Mouse (Mus musculus) myocyte (in vitro differentiated cells): Measurements from ENCODE around the gene Iqcn. TPM values are rescaled to one million over a fixed set of nuclear protein-coding genes. Genes with fewer than 3 reads are reported as not detected.

Experiments
- H3K27me3 ChIP-seq: one replicate; pipeline ENCODE4 v1.6.1; 2011; ENCODE audit not compliant: control insufficient read depth, insufficient read depth, insufficient read length
- H3K36me3 ChIP-seq: one replicate; pipeline ENCODE4 v1.6.1; 2011; ENCODE audit not compliant: control insufficient read depth, insufficient read depth
- H3K4me2 ChIP-seq: one replicate; pipeline ENCODE4 v1.6.1; 2011; ENCODE audit warnings: low read depth, control low read depth
- H3K4me3 ChIP-seq: one replicate; pipeline ENCODE4 v1.5.1; 2011; ENCODE audit warnings: mild to moderate bottlenecking, control low read depth, moderate library complexity
- H3K79me2 ChIP-seq: one replicate; pipeline ENCODE4 v1.6.1; 2011; ENCODE audit not compliant: control insufficient read depth, insufficient read depth
- H3ac ChIP-seq: one replicate; pipeline ENCODE4 v1.6.1; 2011; ENCODE audit not compliant: control insufficient read depth, insufficient read length
- CEBPB ChIP-seq: IDR thresholded peaks from 2 replicates; pipeline ENCODE4 v1.6.1; 2011; ENCODE audit warnings: mild to moderate bottlenecking, moderate library complexity; ENCODE audit not compliant: poor library complexity, insufficient read depth, severe bottlenecking
- E2F4 ChIP-seq: IDR thresholded peaks from one replicate; pipeline ENCODE4 v1.6.1; 2011; ENCODE audit warnings: mild to moderate bottlenecking, control low read depth, moderate library complexity; ENCODE audit not compliant: insufficient read depth
- MAX ChIP-seq: IDR thresholded peaks from one replicate; pipeline ENCODE4 v1.6.1; 2011; ENCODE audit warnings: low read depth, mild to moderate bottlenecking, control low read depth
- MYOD1 ChIP-seq, 3 experiments: IDR thresholded peaks; one replicate each; pipeline ENCODE4 v1.6.1; 2011; ENCODE audit warnings: control low read depth in 2 of 3, low read depth in 2 of 3, mild to moderate bottlenecking in 2 of 3, moderate library complexity in 1 of 3; ENCODE audit not compliant: insufficient read length in 2 of 3, control insufficient read depth in 1 of 3
- MYOG ChIP-seq, 3 experiments: IDR thresholded peaks; one replicate each; pipeline ENCODE4 v1.6.1; 2011; ENCODE audit warnings: control low read depth in 2 of 3, low read depth in 2 of 3, mild to moderate bottlenecking in 2 of 3; ENCODE audit not compliant: insufficient read length in 2 of 3, control insufficient read depth in 1 of 3, insufficient read depth in 1 of 3
- POLR2A ChIP-seq: IDR thresholded peaks from one replicate; pipeline ENCODE4 v1.6.1; 2011; ENCODE audit warnings: low read depth, mild to moderate bottlenecking, control low read depth, moderate library complexity; ENCODE audit not compliant: insufficient read length
- POLR2AphosphoS2 ChIP-seq: IDR thresholded peaks from one replicate; pipeline ENCODE4 v1.6.1; 2011; ENCODE audit warnings: low read depth, control low read depth; ENCODE audit not compliant: insufficient read length
- REST ChIP-seq: IDR thresholded peaks from one replicate; pipeline ENCODE4 v1.6.1; 2011; ENCODE audit warnings: mild to moderate bottlenecking, control low read depth, moderate library complexity; ENCODE audit not compliant: insufficient read depth, insufficient read length
- SRF ChIP-seq: IDR thresholded peaks from one replicate; pipeline ENCODE4 v1.6.1; 2011; ENCODE audit warnings: low read depth; ENCODE audit not compliant: control insufficient read depth, insufficient read length
- TCF12 ChIP-seq: IDR thresholded peaks from one replicate; pipeline ENCODE4 v1.6.1; 2011; ENCODE audit warnings: mild to moderate bottlenecking, control low read depth; ENCODE audit not compliant: poor library complexity, insufficient read depth, severe bottlenecking
- TCF3 ChIP-seq: IDR thresholded peaks from one replicate; pipeline ENCODE4 v1.6.1; 2011; ENCODE audit warnings: low read depth, control low read depth; ENCODE audit not compliant: insufficient read length
- USF1 ChIP-seq: IDR thresholded peaks from one replicate; pipeline ENCODE4 v1.6.1; 2011; ENCODE audit warnings: low read depth, mild to moderate bottlenecking, control low read depth, moderate library complexity
- polyA plus RNA-seq: library from polyadenylated mRNA; unstranded; fragments of >200 nt; fragmentation: generic; extraction: Trizol; gene quantifications from one replicate; pipeline ENCODE4 v1.2.1, GENCODE M21; 2012; ENCODE audit warnings: missing spikeins

Gene Iqcn
- polyA plus RNA-seq, 1 experiment = 0.02 TPM

DNA sequence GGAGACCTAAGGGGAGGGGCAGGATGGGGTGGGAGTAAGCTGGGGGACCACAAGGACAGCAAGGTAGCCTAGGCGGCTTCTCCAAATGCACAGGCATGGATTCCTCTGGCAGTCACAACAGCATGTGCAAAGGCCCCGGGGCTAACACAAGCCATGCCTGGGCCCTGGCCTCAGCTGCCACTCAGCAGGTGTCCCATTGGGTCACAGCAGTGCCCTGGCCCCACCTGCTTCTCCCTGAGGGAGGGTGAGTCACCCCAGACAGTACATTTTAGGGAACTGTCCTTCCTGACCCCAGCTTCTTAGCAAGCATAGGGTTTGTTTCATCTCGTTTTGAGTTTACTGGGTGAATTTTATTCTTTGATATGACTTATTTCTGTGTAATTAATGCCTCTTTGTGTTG, 20.6 kb upstream of the Iqcn start:
- no peaks in the 10 kb centered on the region for H3K79me2 ChIP-seq
- H3K4me3 ChIP-seq = no peak overlapping the region
- TF ChIP-seq USF1 = no peak
- peak; percentile 17 to 97 (median 96) for TF ChIP-seq MYOG (IDR thresholded peaks at IDR 0.05; ENCODE audit: control insufficient read depth in 1 of 3, insufficient read depth in 1 of 3, insufficient read length in 2 of 3, low read depth in 2 of 3)
- TF ChIP-seq TCF12 = peak; percentile 62
- no peak for TF ChIP-seq E2F4
- peak in 2 of 3 experiments; percentile 93 to 98 for TF ChIP-seq MYOD1 (IDR thresholded peaks at IDR 0.05; ENCODE audit: control insufficient read depth in 1 of 3, insufficient read length in 2 of 3, low read depth in 2 of 3)
- TF ChIP-seq TCF3 = peak; percentile 89

DNA sequence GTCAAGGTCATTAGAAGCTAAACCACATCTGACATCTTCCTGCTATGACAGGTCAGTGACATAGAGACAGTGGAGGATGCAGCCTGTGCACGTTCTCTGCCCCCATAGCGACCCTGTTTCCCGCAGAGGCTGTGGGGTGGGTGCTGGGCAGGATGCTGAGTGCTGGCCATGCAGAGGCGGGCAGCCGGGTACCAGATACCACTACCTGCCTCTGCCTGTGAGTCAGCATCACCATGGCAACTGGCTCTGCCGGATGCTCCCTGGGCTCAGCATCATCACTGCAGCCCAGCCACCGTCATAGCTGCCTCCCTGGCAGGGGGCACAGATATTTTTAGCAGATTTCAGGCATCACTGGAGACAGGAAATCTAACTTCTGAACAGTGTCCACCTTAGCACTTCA, 19.0 kb upstream of the Iqcn start:
- Histone ChIP-seq H3K4me3 (no peak overlapping the region), H3K4me2 (no peak overlapping the region), H3ac (no peak overlapping the region), H3K79me2 (no peaks in the 10 kb centered on the region), H3K36me3 (no peaks in the 10 kb centered on the region), H3K27me3 (no peaks in the 10 kb centered on the region)
- no peak for TF ChIP-seq REST
- TF ChIP-seq E2F4 = no peak
- TF ChIP-seq MYOG (IDR thresholded peaks at IDR 0.05; ENCODE audit: control insufficient read depth in 1 of 3, insufficient read depth in 1 of 3, insufficient read length in 2 of 3, low read depth in 2 of 3) = no peak
- no peak for TF ChIP-seq TCF3
- no peak for TF ChIP-seq POLR2A
- TF ChIP-seq MYOD1 (IDR thresholded peaks at IDR 0.05; ENCODE audit: control insufficient read depth in 1 of 3, insufficient read length in 2 of 3, low read depth in 2 of 3) = no peak
- TF ChIP-seq USF1 = no peak
- TF ChIP-seq CEBPB = no peak
- TF ChIP-seq POLR2AphosphoS2 = no peak
- no peak for TF ChIP-seq TCF12
- TF ChIP-seq SRF = no peak
- TF ChIP-seq MAX = no peak

More for the DNA sequence above, 20.6 kb upstream of the Iqcn start:
- Histone ChIP-seq H3K36me3 (no peaks in the 10 kb centered on the region), H3K4me2 (peak overlapping the region; percentile 66), H3ac (no peak overlapping the region), H3K27me3 (no peaks in the 10 kb centered on the region)

DNA sequence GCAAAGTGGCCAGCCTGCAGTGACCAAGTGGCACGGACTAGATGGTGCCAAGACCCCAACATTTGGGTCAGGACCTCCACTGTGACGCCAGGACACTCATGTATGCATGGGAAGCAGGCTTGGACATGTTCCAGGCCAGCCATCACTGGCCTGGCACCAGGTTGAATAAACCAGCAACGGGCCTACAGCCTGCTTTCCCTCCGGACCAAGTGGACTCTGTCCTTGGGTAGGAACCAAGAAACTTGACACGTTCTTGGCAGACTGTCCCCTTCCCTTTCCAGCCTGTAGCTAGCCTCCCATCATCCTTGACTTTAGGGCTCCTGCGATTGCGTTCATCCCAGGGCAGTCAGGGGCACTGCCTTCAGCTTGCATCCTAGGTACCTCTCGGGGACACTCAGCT, 15.7 kb upstream of the Iqcn start:
- TF ChIP-seq MAX (no peak), USF1 (no peak), TCF3 (no peak), POLR2A (no peak), SRF (no peak), POLR2AphosphoS2 (no peak), MYOD1 (IDR thresholded peaks at IDR 0.05; ENCODE audit: control insufficient read depth in 1 of 3, insufficient read length in 2 of 3, low read depth in 2 of 3) (no peak), TCF12 (no peak), CEBPB (no peak), E2F4 (no peak), REST (no peak)
- Histone ChIP-seq H3K4me3 (no peak overlapping the region), H3ac (no peak overlapping the region), H3K27me3 (no peaks in the 10 kb centered on the region), H3K36me3 (no peaks in the 10 kb centered on the region), H3K4me2 (no peak overlapping the region), H3K79me2 (no peaks in the 10 kb centered on the region)

DNA sequence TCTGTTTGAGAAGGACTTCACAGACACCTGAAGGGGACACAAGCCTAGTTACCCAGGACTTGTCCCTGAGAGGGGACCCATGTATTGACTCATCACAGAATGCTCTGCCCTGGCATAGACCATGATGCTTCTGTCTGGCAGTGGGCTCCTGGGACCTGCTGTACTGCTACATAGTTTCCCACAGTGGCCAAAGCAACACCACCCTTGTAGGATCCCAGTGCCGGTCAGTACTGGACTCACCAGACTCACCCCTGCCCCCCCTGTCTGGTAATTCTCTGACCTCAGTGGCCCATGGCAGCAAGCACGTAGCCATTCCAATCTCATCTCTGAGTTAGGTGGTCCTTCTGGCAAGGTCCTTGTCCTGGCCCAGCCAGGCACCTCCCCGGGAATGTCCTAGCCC, 15.1 kb upstream of the Iqcn start:
- Histone ChIP-seq H3K4me2 (no peak overlapping the region), H3ac (no peak overlapping the region), H3K27me3 (no peaks in the 10 kb centered on the region), H3K79me2 (no peaks in the 10 kb centered on the region), H3K36me3 (no peaks in the 10 kb centered on the region), H3K4me3 (no peak overlapping the region)
- TF ChIP-seq MYOD1 (IDR thresholded peaks at IDR 0.05; ENCODE audit: control insufficient read depth in 1 of 3, insufficient read length in 2 of 3, low read depth in 2 of 3) (no peak), TCF12 (no peak), POLR2A (no peak), TCF3 (no peak), E2F4 (no peak), SRF (no peak), REST (no peak), USF1 (no peak), MYOG (IDR thresholded peaks at IDR 0.05; ENCODE audit: control insufficient read depth in 1 of 3, insufficient read depth in 1 of 3, insufficient read length in 2 of 3, low read depth in 2 of 3) (no peak), CEBPB (no peak), MAX (no peak), POLR2AphosphoS2 (no peak)

DNA sequence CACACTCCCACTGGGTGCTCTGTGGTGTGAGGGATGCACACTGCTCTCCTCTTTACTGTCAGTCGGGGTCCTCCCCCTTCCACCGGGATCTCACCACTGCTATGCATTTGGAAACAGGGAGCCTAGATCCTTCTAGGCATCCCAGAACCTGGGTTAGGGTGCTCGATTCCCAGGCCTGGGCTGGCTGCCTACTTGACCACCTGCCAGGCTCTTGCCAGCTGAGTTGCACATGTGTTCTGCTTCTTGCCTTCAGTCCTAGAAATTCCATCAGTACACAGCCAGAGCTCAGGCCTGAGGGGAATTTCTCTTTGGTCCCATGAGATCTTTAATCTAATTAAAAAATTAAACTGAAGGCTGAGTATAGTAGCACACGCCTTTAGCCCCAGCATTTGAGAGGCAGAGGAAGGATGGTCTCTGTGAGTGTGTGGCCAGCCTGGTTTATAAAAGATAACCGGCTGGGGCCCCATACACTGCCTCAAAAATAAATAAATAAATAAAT, 13.3 kb upstream of the Iqcn start:
- no peaks in the 10 kb centered on the region for H3K36me3 ChIP-seq
- H3ac ChIP-seq = no peak overlapping the region
- H3K79me2 ChIP-seq = no peaks in the 10 kb centered on the region
- H3K4me3 ChIP-seq = no peak overlapping the region
- H3K4me2 ChIP-seq = no peak overlapping the region
- TF ChIP-seq TCF12 = no peak
- TF ChIP-seq MYOG (IDR thresholded peaks at IDR 0.05; ENCODE audit: control insufficient read depth in 1 of 3, insufficient read depth in 1 of 3, insufficient read length in 2 of 3, low read depth in 2 of 3) = no peak
- no peak for TF ChIP-seq CEBPB
- no peak for TF ChIP-seq REST
- no peak for TF ChIP-seq POLR2AphosphoS2
- TF ChIP-seq USF1 = no peak
- no peak for TF ChIP-seq E2F4
- TF ChIP-seq SRF = no peak
- TF ChIP-seq POLR2A = no peak
- no peak for TF ChIP-seq TCF3
- TF ChIP-seq MAX = no peak
- no peak for TF ChIP-seq MYOD1 (IDR thresholded peaks at IDR 0.05; ENCODE audit: control insufficient read depth in 1 of 3, insufficient read length in 2 of 3, low read depth in 2 of 3)
- H3K27me3 ChIP-seq = no peaks in the 10 kb centered on the region
